Mouse (Mus musculus) kidney, adult 2 months (tissue): ENCODE data around the gene Scfd2.

Experiments
- CTCF ChIP-seq: fragments of 200-500 bp; conservative IDR thresholded peaks from 2 replicates; pipeline ENCODE4 v1.5.1; 2011; ENCODE audit warnings: low read depth, mild to moderate bottlenecking, control low read depth, low read length, moderate library complexity, mixed read lengths; ENCODE audit not compliant: insufficient read depth, insufficient read length
- POLR2A ChIP-seq: fragments of 200-500 bp; IDR thresholded peaks from one replicate; pipeline ENCODE4 v1.6.1; 2011; ENCODE audit warnings: low read depth, low read length, control low read depth

GRCm38 (mm10) chr5:74319551-74319950 lies 212.0 kb downstream of the Scfd2 start:
- TF ChIP-seq CTCF (no peak), POLR2A (no peak)
